Mouse (Mus musculus): ENCODE data around the gene Neu2.

GRCm38 (mm10) chr1:87574785-87575184 lies 65.1 kb downstream of the Neu2 start:
- TF ChIP-seq CTCF (IDR thresholded peaks at IDR 0.05; ENCODE audit: low read depth, low read length) (no peak), POLR2AphosphoS5 (IDR thresholded peaks at IDR 0.05; ENCODE audit: insufficient replicate concordance, low read depth, low read length) (no peak), GATA1 (IDR thresholded peaks at IDR 0.05; ENCODE audit: borderline replicate concordance, low read length) (no peak), TAL1 (conservative IDR thresholded peaks at IDR 0.05; ENCODE audit: low read depth, low read length) (no peak)
